Mouse (Mus musculus) adrenal gland, postnatal 0 days (tissue): ENCODE results near the gene Cenpf. TPM values are rescaled to one million over a fixed set of nuclear protein-coding genes. Genes with fewer than 3 reads are reported as not detected.

ENCODE experiments used
- polyA plus RNA-seq: library from polyadenylated mRNA; unstranded; fragments of >200 nt; fragmentation: Nextera tagmentation; extraction: Ambion mirVana; gene quantifications from 2 replicates; pipeline ENCODE4 v1.2.1, GENCODE M21; 2015

The Cenpf gene
- polyA plus RNA-seq: 21.5 and 22.2 TPM in 2 replicates

GRCm38 (mm10) chr1:189687654-189688387 is at the start of gene Cenpf:
Gene Cenpf (minus strand): TSS chr1:189688086.

GRCm38 (mm10) chr1:189727884-189728783 is 40.2 kb upstream of the Cenpf start, which contains the start of gene Ptpn14:
Gene Ptpn14 (plus strand): TSS chr1:189728268.

Other genes starting within 250 kb of the Cenpf start
- gene Ptpn14, start 40.2 kb upstream of the Cenpf start, polyA plus RNA-seq: 3.3 and 4.3 TPM in 2 replicates
- 57.5 and 79.2 TPM in 2 replicates for gene Smyd2, start 234.3 kb upstream of the Cenpf start, polyA plus RNA-seq